Mouse (Mus musculus): ENCODE data around the gene Gpr19. TPM values are rescaled to one million over a fixed set of nuclear protein-coding genes. Genes with fewer than 3 reads are reported as not detected.
A peak's percentile ranks its signal among the peaks of the same experiment; 100 is the strongest.

Gpr19 gene
- total RNA-seq, 2 experiments from 2014 or later = 5.3 to 6.5 TPM

- no peak for DNase-seq (ENCODE audit: low spot score in 2 of 2)
Observed at GRCm38 (mm10) chr6:134924262-134924661, 25.9 kb upstream of the Gpr19 start.

- no peak for DNase-seq (ENCODE audit: low spot score in 2 of 2)
Observed at GRCm38 (mm10) chr6:134923670-134924069, 25.3 kb upstream of the Gpr19 start.

- no peak for DNase-seq (ENCODE audit: low spot score in 2 of 2)
Observed at GRCm38 (mm10) chr6:134922511-134923195, 24.3 kb upstream of the Gpr19 start.

GRCm38 (mm10) chr6:134921695-134922510 lies 23.5 kb upstream of the Gpr19 start:
- DNase-seq (ENCODE audit: low spot score in 2 of 2) = no peak

- peak; percentile 51 to 66 for DNase-seq (ENCODE audit: low spot score in 2 of 2)
Observed at GRCm38 (mm10) chr6:134921014-134921694, 22.8 kb upstream of the Gpr19 start.

- DNase-seq (ENCODE audit: low spot score in 2 of 2) = peak; percentile 83 to 84
Observed at GRCm38 (mm10) chr6:134920190-134921013, 22.0 kb upstream of the Gpr19 start, which contains the start of gene Cdkn1b. Gene Cdkn1b, plus strand, starts transcription at chr6:134920401.

- DNase-seq (ENCODE audit: low spot score in 2 of 2) = no peak
Observed at GRCm38 (mm10) chr6:134919511-134920189, 21.3 kb upstream of the Gpr19 start.

GRCm38 (mm10) chr6:134918769-134919168 lies 20.4 kb upstream of the Gpr19 start:
- no peak for DNase-seq (ENCODE audit: low spot score in 2 of 2)

- peak; percentile 39 to 47 for DNase-seq (ENCODE audit: low spot score in 2 of 2)
Observed at GRCm38 (mm10) chr6:134917087-134917486, 18.7 kb upstream of the Gpr19 start.

- DNase-seq (ENCODE audit: low spot score in 2 of 2) = peak in 1 of 2 experiments; percentile 20
Observed at GRCm38 (mm10) chr6:134916641-134917040, 18.3 kb upstream of the Gpr19 start.

GRCm38 (mm10) chr6:134914523-134914922 lies 16.1 kb upstream of the Gpr19 start:
- no peak for DNase-seq (ENCODE audit: low spot score in 2 of 2)

GRCm38 (mm10) chr6:134905811-134906210 lies 7.4 kb upstream of the Gpr19 start:
- no peak for DNase-seq (ENCODE audit: low spot score in 2 of 2)

- no peak for DNase-seq (ENCODE audit: low spot score in 2 of 2)
Observed at GRCm38 (mm10) chr6:134903891-134904884, 5.8 kb upstream of the Gpr19 start.

GRCm38 (mm10) chr6:134903368-134903767 lies 5.0 kb upstream of the Gpr19 start:
- no peak for DNase-seq (ENCODE audit: low spot score in 2 of 2)

GRCm38 (mm10) chr6:134897443-134898094 lies 809 bp downstream of the Gpr19 start:
- DNase-seq (ENCODE audit: low spot score in 2 of 2) = peak; percentile 96 to 97

- no peak for DNase-seq (ENCODE audit: low spot score in 2 of 2)
Observed at GRCm38 (mm10) chr6:134896570-134897436, 1.6 kb downstream of the Gpr19 start.

- DNase-seq (ENCODE audit: low spot score in 2 of 2) = no peak
Observed at GRCm38 (mm10) chr6:134890436-134890835, 7.9 kb downstream of the Gpr19 start.

Measured in adrenal gland, adult 18-20 months (tissue).